Mouse (Mus musculus): ENCODE results near the gene Irf8.

DNA sequence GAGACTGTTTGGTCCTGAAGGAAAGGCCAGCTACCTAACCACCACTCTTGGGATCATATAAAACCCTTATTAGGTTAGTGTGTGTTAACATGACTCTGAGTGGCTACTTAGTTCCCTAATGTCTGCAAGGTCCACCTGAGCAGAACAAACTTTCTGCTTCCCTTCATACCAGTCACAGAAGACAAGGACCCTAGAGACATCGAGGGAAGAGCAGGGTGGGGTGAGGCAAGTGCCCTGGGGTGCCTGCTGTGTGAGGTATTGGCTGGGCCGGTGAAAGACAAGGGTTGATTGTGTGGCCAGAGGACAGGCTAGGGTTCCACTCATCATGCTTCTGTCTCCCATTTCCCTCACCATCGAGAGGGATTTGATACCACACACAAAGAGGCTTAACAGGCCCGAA is 21.8 kb downstream of the Irf8 start:
- TF ChIP-seq MAX (IDR thresholded peaks at IDR 0.05; ENCODE audit: low read length), result no peak
- TF ChIP-seq EP300 (IDR thresholded peaks at IDR 0.05; ENCODE audit: low read depth in 1 of 2, low read length in 2 of 2), result no peak
- no peak for TF ChIP-seq POLR2A (IDR thresholded peaks at IDR 0.05; ENCODE audit: control insufficient read depth in 1 of 2, insufficient read depth in 1 of 2, low read depth in 1 of 2, low read length in 2 of 2, poor library complexity in 1 of 2)
- no peak for TF ChIP-seq ETS1 (IDR thresholded peaks at IDR 0.05; ENCODE audit: low read depth, low read length)
- no peak for TF ChIP-seq ZNF384 (IDR thresholded peaks at IDR 0.05; ENCODE audit: low read depth, low read length)
- no peak for TF ChIP-seq MXI1 (IDR thresholded peaks at IDR 0.05; ENCODE audit: low read depth, low read length)
- TF ChIP-seq HCFC1 (IDR thresholded peaks at IDR 0.05; ENCODE audit: low read depth, low read length), result no peak
- TF ChIP-seq RAD21 (IDR thresholded peaks at IDR 0.05; ENCODE audit: low read depth, low read length), result no peak
- TF ChIP-seq MAFK (IDR thresholded peaks at IDR 0.05; ENCODE audit: borderline replicate concordance, low read depth, low read length), result no peak
- no peak for TF ChIP-seq CTCF (IDR thresholded peaks at IDR 0.05 in 2 of 3, conservative IDR thresholded peaks at IDR 0.05 in 1 of 3; ENCODE audit: control insufficient read depth in 1 of 3, insufficient read depth in 1 of 3, low read depth in 2 of 3, low read length in 3 of 3, poor library complexity in 1 of 3, severe bottlenecking in 1 of 3)
- TF ChIP-seq ELF1 (IDR thresholded peaks at IDR 0.05; ENCODE audit: low read depth, low read length), result no peak

Measured in MEL (cell line).